Mouse (Mus musculus) ES-E14 (cell line): Measurements from ENCODE around the gene Olfm1. TPM values are rescaled to one million over a fixed set of nuclear protein-coding genes. Genes with fewer than 3 reads are reported as not detected.

Experiments
- DNase-seq: peaks from one replicate; pipeline ENCODE4 v3.0.0-alpha.2; 2013; ENCODE audit warnings: low read depth, low spot score
- H3K27ac ChIP-seq: 2 replicates; pipeline ENCODE4 v1.5.1; 2012; ENCODE audit warnings: low read depth, mild to moderate bottlenecking, low read length, moderate library complexity, mixed read lengths; ENCODE audit not compliant: poor library complexity, insufficient read depth, severe bottlenecking
- H3K36me3 ChIP-seq: 2 replicates; pipeline ENCODE4 v1.6.1; 2012; ENCODE audit warnings: mild to moderate bottlenecking, low read length, moderate library complexity, mixed read lengths; ENCODE audit not compliant: control insufficient read depth, poor library complexity, insufficient read depth, severe bottlenecking
- H3K4me1 ChIP-seq, 2 experiments: fragments of 150-350 bp in 1 of 2; sonication (generic) in 1 of 2; 2 replicates each; pipeline ENCODE4 v1.6.1; 2012; ENCODE audit warnings: low read length in 2 of 2, mild to moderate bottlenecking in 1 of 2, mixed read lengths in 1 of 2; ENCODE audit not compliant: control insufficient read depth in 2 of 2, insufficient read depth in 2 of 2, poor library complexity in 1 of 2
- H3K4me3 ChIP-seq, 2 experiments: fragments of 150-350 bp in 1 of 2; sonication (generic) in 1 of 2; 2 replicates each; pipeline ENCODE4 v1.5.1; 2012; ENCODE audit warnings: low read length in 2 of 2, low read depth in 1 of 2, mild to moderate bottlenecking in 1 of 2, mixed read lengths in 1 of 2; ENCODE audit not compliant: insufficient read depth in 1 of 2, poor library complexity in 1 of 2, severe bottlenecking in 1 of 2
- H3K9ac ChIP-seq: 2 replicates; pipeline ENCODE4 v1.6.1; 2012; ENCODE audit warnings: low read depth, mild to moderate bottlenecking, low read length, mixed read lengths; ENCODE audit not compliant: poor library complexity, insufficient read depth, severe bottlenecking
- H3K9me3 ChIP-seq: fragments of 150-350 bp; sonication (generic); 2 replicates; pipeline ENCODE4 v1.6.1; 2012; ENCODE audit warnings: low read depth, mild to moderate bottlenecking, low read length; ENCODE audit not compliant: control insufficient read depth, insufficient read depth
- CHD2 ChIP-seq: IDR thresholded peaks from 2 replicates; pipeline ENCODE4 v1.6.1; 2014; ENCODE audit warnings: mild to moderate bottlenecking, low read depth, low read length, inconsistent platforms
- HCFC1 ChIP-seq: IDR thresholded peaks from 2 replicates; pipeline ENCODE4 v1.6.1; 2012; ENCODE audit warnings: low read length, inconsistent platforms, borderline replicate concordance; ENCODE audit not compliant: insufficient read depth
- MAFK ChIP-seq: IDR thresholded peaks from 2 replicates; pipeline ENCODE4 v1.6.1; 2014; ENCODE audit warnings: mild to moderate bottlenecking, low read depth, low read length, inconsistent platforms; ENCODE audit not compliant: insufficient read depth
- ZC3H11A ChIP-seq: IDR thresholded peaks from 2 replicates; pipeline ENCODE4 v1.6.1; 2012; ENCODE audit warnings: low read depth, mild to moderate bottlenecking, inconsistent platforms, low read length, borderline replicate concordance
- ZNF384 ChIP-seq: IDR thresholded peaks from 2 replicates; pipeline ENCODE4 v1.6.1; 2012; ENCODE audit warnings: low read depth, low read length, inconsistent platforms
- in situ Hi-C, 2 experiments: fragments of 600-800 bp; cut with MboI; formaldehyde crosslinking; loops; one replicate each; pipeline ENCODE4 v1.15.1; 2025; ENCODE audit warnings: low sequenced_read_pairs in 2 of 2, inconsistent platforms in 1 of 2; ENCODE audit not compliant: unreplicated experiment in 2 of 2
- total RNA-seq: library from RNA; depleted of rRNA; stranded (reverse); fragments of 300-350 nt; gene quantifications from 2 replicates; pipeline ENCODE4 v1.2.3, GENCODE M21; 2012

Gene Olfm1
- total RNA-seq, 1 experiment: 3.4 TPM

GRCm38 (mm10) chr2:28217783-28218182 is 25.0 kb downstream of the Olfm1 start:
- Histone ChIP-seq H3K36me3 (peaks cover 2% of the 10 kb centered on the region; the same call in 1 of the 2 replicates), H3K4me3 (no peak overlapping the region), H3K27ac (no peak overlapping the region), H3K4me1 (no peaks in the 10 kb centered on the region; a peak in 1 of 4 replicates), H3K9me3 (no peaks in the 10 kb centered on the region), H3K9ac (no peak overlapping the region)
- no peak for DNase-seq
- TF ChIP-seq ZNF384 (no peak), HCFC1 (no peak), ZC3H11A (no peak), MAFK (no peak), CHD2 (no peak)
- in situ Hi-C loops: no loop called here

- DNase-seq: no peak
- no peaks in the 10 kb centered on the region for H3K4me1 ChIP-seq
- H3K9me3 ChIP-seq: no peaks in the 10 kb centered on the region
- H3K27ac ChIP-seq: no peak overlapping the region
- TF ChIP-seq HCFC1 (no peak), ZC3H11A (no peak), CHD2 (no peak), ZNF384 (no peak), MAFK (no peak)
- in situ Hi-C loops: no loop called here
- H3K9ac ChIP-seq: no peak overlapping the region
- H3K36me3 ChIP-seq: peaks cover 2% of the 10 kb centered on the region; the same call in 1 of the 2 replicates
- no peak overlapping the region for H3K4me3 ChIP-seq
Measured at GRCm38 (mm10) chr2:28218651-28219356, 26.0 kb downstream of the Olfm1 start.

GRCm38 (mm10) chr2:28219625-28220024 is 26.8 kb downstream of the Olfm1 start:
- in situ Hi-C loops: no loop called here
- H3K36me3 ChIP-seq: peaks cover 2% of the 10 kb centered on the region; the same call in 1 of the 2 replicates
- no peak for TF ChIP-seq ZNF384
- TF ChIP-seq ZC3H11A: no peak
- TF ChIP-seq MAFK: no peak
- TF ChIP-seq CHD2: no peak
- no peak for TF ChIP-seq HCFC1

GRCm38 (mm10) chr2:28221803-28222202 is 29.0 kb downstream of the Olfm1 start:
- Histone ChIP-seq H3K4me3 (no peak overlapping the region), H3K9ac (no peak overlapping the region), H3K36me3 (no peaks in the 10 kb centered on the region), H3K9me3 (no peaks in the 10 kb centered on the region), H3K27ac (no peak overlapping the region), H3K4me1 (no peaks in the 10 kb centered on the region)
- in situ Hi-C loops: no loop called here
- no peak for DNase-seq
- TF ChIP-seq ZNF384 (no peak), ZC3H11A (no peak), HCFC1 (no peak), CHD2 (no peak), MAFK (no peak)

More at GRCm38 (mm10) chr2:28219625-28220024, 26.8 kb downstream of the Olfm1 start:
- H3K4me3 ChIP-seq: no peak overlapping the region
- no peak for DNase-seq
- no peaks in the 10 kb centered on the region for H3K4me1 ChIP-seq
- no peak overlapping the region for H3K27ac ChIP-seq
- no peak overlapping the region for H3K9ac ChIP-seq
- H3K9me3 ChIP-seq: no peaks in the 10 kb centered on the region

GRCm38 (mm10) chr2:28224819-28225218 is 32.0 kb downstream of the Olfm1 start:
- Histone ChIP-seq H3K9me3 (no peaks in the 10 kb centered on the region), H3K27ac (no peak overlapping the region), H3K36me3 (peaks cover 3% of the 10 kb centered on the region; the same call in 1 of the 2 replicates), H3K4me1 (no peaks in the 10 kb centered on the region), H3K9ac (no peak overlapping the region), H3K4me3 (no peak overlapping the region)
- in situ Hi-C loops: no loop called here
- no peak for DNase-seq
- no peak for TF ChIP-seq MAFK
- no peak for TF ChIP-seq CHD2
- no peak for TF ChIP-seq ZNF384
- no peak for TF ChIP-seq ZC3H11A
- no peak for TF ChIP-seq HCFC1
